Mouse (Mus musculus) CD4-positive helper T cell, adult 2 months (primary cell): ENCODE measurements at regions not wholly inside any gene's neighbourhood (a gene's known extent, or its start where the extent isn't known, plus 50 kb on each side); places are given as distances from the start of the nearest gene placed in this dataset.

Experiments used
- DNase-seq: peaks from one replicate; pipeline ENCODE4 v3.0.0-alpha.2; 2012; ENCODE audit warnings: low read depth, missing footprints, low spot score

- DNase-seq: no peak
These were observed 606.7 kb downstream of the Efnb2 start for GRCm38 (mm10) chr8:8054224-8054916.

- no peak for DNase-seq
These were observed 609.9 kb downstream of the Efnb2 start for GRCm38 (mm10) chr8:8051186-8051585.

GRCm38 (mm10) chr8:8050778-8051177 lies 610.3 kb downstream of the Efnb2 start:
- no peak for DNase-seq

- DNase-seq: no peak
These were observed 616.1 kb downstream of the Efnb2 start for GRCm38 (mm10) chr8:8044926-8045325.

GRCm38 (mm10) chr8:8044296-8044695 lies 616.7 kb downstream of the Efnb2 start:
- no peak for DNase-seq

GRCm38 (mm10) chr8:8037929-8038328 lies 623.1 kb downstream of the Efnb2 start:
- no peak for DNase-seq

- no peak for DNase-seq
These were observed 649.9 kb downstream of the Efnb2 start for GRCm38 (mm10) chr8:8011151-8011550.

GRCm38 (mm10) chr8:7994905-7995304 lies 666.1 kb downstream of the Efnb2 start:
- DNase-seq: no peak

GRCm38 (mm10) chr8:7988820-7989219 lies 672.2 kb downstream of the Efnb2 start:
- no peak for DNase-seq

GRCm38 (mm10) chr8:7977020-7977419 lies 684.0 kb downstream of the Efnb2 start:
- no peak for DNase-seq

GRCm38 (mm10) chr8:7973791-7974190 lies 687.3 kb downstream of the Efnb2 start:
- no peak for DNase-seq

- DNase-seq: no peak
These were observed 696.8 kb downstream of the Efnb2 start for GRCm38 (mm10) chr8:7964276-7964675.

- DNase-seq: no peak
These were observed 704.3 kb downstream of the Efnb2 start for GRCm38 (mm10) chr8:7956745-7957144.

- no peak for DNase-seq
These were observed 706.2 kb downstream of the Efnb2 start for GRCm38 (mm10) chr8:7954851-7955250.

GRCm38 (mm10) chr8:7945966-7946775 lies 714.9 kb downstream of the Efnb2 start:
- no peak for DNase-seq

- DNase-seq: no peak
These were observed 724.4 kb downstream of the Efnb2 start for GRCm38 (mm10) chr8:7936596-7936995.

- DNase-seq: no peak
These were observed 741.6 kb downstream of the Efnb2 start for GRCm38 (mm10) chr8:7919416-7919815.

GRCm38 (mm10) chr8:7894338-7894737 lies 766.7 kb downstream of the Efnb2 start:
- DNase-seq: no peak

- DNase-seq: no peak
These were observed 807.9 kb downstream of the Efnb2 start for GRCm38 (mm10) chr8:7853169-7853568.

GRCm38 (mm10) chr8:7850573-7850972 lies 810.5 kb downstream of the Efnb2 start:
- no peak for DNase-seq

- DNase-seq: no peak
These were observed 829.1 kb downstream of the Efnb2 start for GRCm38 (mm10) chr8:7831948-7832347.

GRCm38 (mm10) chr8:7827811-7828210 lies 833.2 kb downstream of the Efnb2 start:
- no peak for DNase-seq

GRCm38 (mm10) chr8:7808395-7808794 lies 852.6 kb downstream of the Efnb2 start:
- no peak for DNase-seq
